Mouse (Mus musculus) bone marrow, adult 2 months (tissue): ENCODE data around the gene Iqsec1. TPM values are rescaled to one million over a fixed set of nuclear protein-coding genes. Genes with fewer than 3 reads are reported as not detected.

Source experiments
- H3K27ac ChIP-seq: fragments of 200-500 bp; 2 replicates; pipeline ENCODE4 v1.5.1; 2012; ENCODE audit warnings: low read depth, mild to moderate bottlenecking, control low read depth, inconsistent platforms, low read length; ENCODE audit not compliant: control insufficient read depth, poor library complexity, insufficient read depth
- H3K4me1 ChIP-seq: fragments of 200-500 bp; 2 replicates; pipeline ENCODE4 v1.6.1; 2011; ENCODE audit warnings: low read length; ENCODE audit not compliant: control insufficient read depth, insufficient read depth
- H3K4me3 ChIP-seq: fragments of 200-500 bp; replicated peaks from 2 replicates; pipeline ENCODE3; 2011; ENCODE audit warnings: mild to moderate bottlenecking, low read depth, low read length, control low read depth; ENCODE audit not compliant: control insufficient read depth
- CTCF ChIP-seq: fragments of 200-500 bp; IDR thresholded peaks from 2 replicates; pipeline ENCODE4 v1.5.1; 2011; ENCODE audit warnings: low read length, control low read depth; ENCODE audit not compliant: control insufficient read depth, insufficient read depth
- POLR2A ChIP-seq: fragments of 200-500 bp; IDR thresholded peaks from 2 replicates; pipeline ENCODE4 v1.6.1; 2011; ENCODE audit warnings: low read depth, mild to moderate bottlenecking, control low read depth, low read length, borderline replicate concordance; ENCODE audit not compliant: control insufficient read depth
- WGBS: fragments of 180-500 bp; shearing (Covaris S2); methylation state at CpG from one replicate; pipeline ENCODE4 v1.1.7; 2018; 5-methylcytosine and 5-hydroxymethylcytosine counted together
- polyA plus RNA-seq: library from polyadenylated mRNA; stranded (reverse); fragments of >200 nt; gene quantifications from 2 replicates; pipeline ENCODE4 v1.2.4, GENCODE M21; 2011; ENCODE audit warnings: low replicate concordance; ENCODE audit not compliant: missing spikeins, insufficient read depth, insufficient read length

The Iqsec1 gene
- 47.2 and 81.1 TPM in 2 replicates for polyA plus RNA-seq

- Histone ChIP-seq H3K4me1 (no peaks in the 10 kb centered on the region), H3K27ac (no peak within 1 kb of the TSS; the same call in 1 of the 2 replicates), H3K4me3 (peak within 1 kb of the TSS; percentile 24)
- 5% methylated on average over 39 of the region's 39 CpGs for WGBS
- TF ChIP-seq POLR2A (no peak), CTCF (peak; percentile 32; the same call in 1 of the 2 replicates)
Measured at GRCm38 (mm10) chr6:90988648-90989317, at the start of gene Iqsec1. Gene Iqsec1 (minus strand): TSS chr6:90988685.

- Histone ChIP-seq H3K4me3 (no peak overlapping the region), H3K27ac (no peak overlapping the region), H3K4me1 (no peaks in the 10 kb centered on the region)
- TF ChIP-seq CTCF (no peak), POLR2A (no peak)
- WGBS, result 91% methylated on average over 5 of the region's 5 CpGs
Measured at GRCm38 (mm10) chr6:91028256-91028655, 39.8 kb upstream of the Iqsec1 start.

GRCm38 (mm10) chr6:91020810-91021209 lies 32.3 kb upstream of the Iqsec1 start:
- 93% methylated on average over 7 of the region's 7 CpGs for WGBS
- no peak overlapping the region for H3K27ac ChIP-seq
- no peak for TF ChIP-seq POLR2A
- no peak for TF ChIP-seq CTCF

GRCm38 (mm10) chr6:91016600-91017230 lies 28.2 kb upstream of the Iqsec1 start:
- TF ChIP-seq CTCF (no peak), POLR2A (no peak)

More at GRCm38 (mm10) chr6:91020810-91021209, 32.3 kb upstream of the Iqsec1 start:
- Histone ChIP-seq H3K4me3 (no peak overlapping the region), H3K4me1 (no peaks in the 10 kb centered on the region)

GRCm38 (mm10) chr6:91014198-91014958 lies 25.9 kb upstream of the Iqsec1 start:
- H3K4me3 ChIP-seq, result no peak overlapping the region
- no peaks in the 10 kb centered on the region; the same call in 1 of the 2 replicates for H3K4me1 ChIP-seq
- WGBS, result 64% methylated on average over 9 of the region's 9 CpGs
- TF ChIP-seq POLR2A (no peak), CTCF (no peak)
- no peak overlapping the region for H3K27ac ChIP-seq

More at GRCm38 (mm10) chr6:91016600-91017230, 28.2 kb upstream of the Iqsec1 start:
- H3K27ac ChIP-seq, result no peak overlapping the region
- H3K4me1 ChIP-seq, result no peaks in the 10 kb centered on the region; the same call in 1 of the 2 replicates
- 88% methylated on average over 7 of the region's 7 CpGs for WGBS
- H3K4me3 ChIP-seq, result no peak overlapping the region

GRCm38 (mm10) chr6:91012458-91012857 lies 24.0 kb upstream of the Iqsec1 start:
- Histone ChIP-seq H3K4me1 (no peaks in the 10 kb centered on the region; the same call in 1 of the 2 replicates), H3K4me3 (no peak overlapping the region), H3K27ac (no peak overlapping the region)
- 81% methylated on average over 3 of the region's 3 CpGs for WGBS
- TF ChIP-seq POLR2A (no peak), CTCF (no peak)

- 86% methylated on average over 4 of the region's 4 CpGs for WGBS
- no peak for TF ChIP-seq POLR2A
- no peak for TF ChIP-seq CTCF
- Histone ChIP-seq H3K27ac (no peak overlapping the region), H3K4me1 (no peaks in the 10 kb centered on the region; the same call in 1 of the 2 replicates), H3K4me3 (no peak overlapping the region)
Measured at GRCm38 (mm10) chr6:91011568-91011967, 23.1 kb upstream of the Iqsec1 start.

- WGBS, result 70% methylated on average over 3 of the region's 3 CpGs
- Histone ChIP-seq H3K4me3 (no peak overlapping the region), H3K27ac (no peak overlapping the region), H3K4me1 (no peaks in the 10 kb centered on the region; the same call in 1 of the 2 replicates)
- TF ChIP-seq POLR2A (no peak), CTCF (no peak)
Measured at GRCm38 (mm10) chr6:91008284-91008830, 19.9 kb upstream of the Iqsec1 start.
